Mouse (Mus musculus) MEL (cell line): ENCODE results near the gene B3gat1. TPM values are rescaled to one million over a fixed set of nuclear protein-coding genes. Genes with fewer than 3 reads are reported as not detected.

Experiments
- DNase-seq: peaks from one replicate; pipeline ENCODE4 v3.0.0; 2011; ENCODE audit warnings: low read depth, low spot score
- H3K27ac ChIP-seq: 2 replicates; pipeline ENCODE4 v1.5.1; 2012; ENCODE audit warnings: low read depth, mild to moderate bottlenecking, control low read depth, low read length, moderate library complexity; ENCODE audit not compliant: control insufficient read depth
- H3K27me3 ChIP-seq, 2 experiments: fragments of 150-350 bp in 1 of 2; sonication (generic) in 1 of 2; 2 replicates each; pipeline ENCODE4 v1.6.1; 2012; ENCODE audit warnings: low read length in 2 of 2, mild to moderate bottlenecking in 2 of 2, improper control_type of control experiment in 1 of 2, moderate library complexity in 1 of 2; ENCODE audit not compliant: insufficient read depth in 2 of 2, control insufficient read depth in 1 of 2
- H3K36me3 ChIP-seq, 2 experiments: 2 replicates each; pipeline ENCODE4 v1.6.1; 2012 to 2014; ENCODE audit warnings: low read length in 2 of 2, improper control_type of control experiment in 1 of 2, inconsistent platforms in 1 of 2, mild to moderate bottlenecking in 1 of 2; ENCODE audit not compliant: insufficient read depth in 2 of 2, control insufficient read depth in 1 of 2
- H3K4me1 ChIP-seq, 2 experiments: fragments of 150-350 bp in 1 of 2; sonication (generic) in 1 of 2; 2 replicates each; pipeline ENCODE4 v1.6.1; 2012; ENCODE audit warnings: low read length in 2 of 2, improper control_type of control experiment in 1 of 2, mild to moderate bottlenecking in 1 of 2; ENCODE audit not compliant: insufficient read depth in 2 of 2, control insufficient read depth in 1 of 2
- H3K4me3 ChIP-seq, 2 experiments: fragments of 150-350 bp in 1 of 2; sonication (generic) in 1 of 2; 2 replicates each; pipeline ENCODE4 v1.5.1; 2012; ENCODE audit warnings: low read depth in 2 of 2, low read length in 2 of 2, mild to moderate bottlenecking in 2 of 2, moderate library complexity in 2 of 2, control low read depth in 1 of 2, improper control_type of control experiment in 1 of 2; ENCODE audit not compliant: control insufficient read depth in 1 of 2, insufficient read depth in 1 of 2
- H3K79me2 ChIP-seq: 2 replicates; pipeline ENCODE4 v1.6.1; 2012; ENCODE audit warnings: mild to moderate bottlenecking, low read length, moderate library complexity; ENCODE audit not compliant: control insufficient read depth, poor library complexity, insufficient read depth
- H3K9ac ChIP-seq: 2 replicates; pipeline ENCODE4 v1.6.1; 2012; ENCODE audit warnings: low read depth, mild to moderate bottlenecking, control low read depth, low read length, moderate library complexity; ENCODE audit not compliant: control insufficient read depth, poor library complexity, severe bottlenecking
- H3K9me3 ChIP-seq: fragments of 150-350 bp; sonication (generic); replicated peaks from 2 replicates; pipeline ENCODE4 v1.6.1; 2012; ENCODE audit warnings: mild to moderate bottlenecking, low read length, improper control_type of control experiment, moderate library complexity; ENCODE audit not compliant: insufficient read depth
- CHD1 ChIP-seq: IDR thresholded peaks from 2 replicates; pipeline ENCODE4 v1.6.1; 2012; ENCODE audit warnings: low read depth, mild to moderate bottlenecking, inconsistent platforms, low read length, improper control_type of control experiment
- ETS1 ChIP-seq: IDR thresholded peaks from 2 replicates; pipeline ENCODE4 v1.6.1; 2012; ENCODE audit warnings: low read depth, mild to moderate bottlenecking, inconsistent platforms, low read length, improper control_type of control experiment, moderate library complexity
- GABPA ChIP-seq: IDR thresholded peaks from 2 replicates; pipeline ENCODE4 v1.6.1; 2012; ENCODE audit warnings: low read depth, mild to moderate bottlenecking, inconsistent platforms, low read length, improper control_type of control experiment, moderate library complexity
- GATA1 ChIP-seq: IDR thresholded peaks from 2 replicates; pipeline ENCODE4 v1.6.1; 2011; ENCODE audit warnings: low read depth, low read length, improper control_type of control experiment
- JUND ChIP-seq: IDR thresholded peaks from 2 replicates; pipeline ENCODE4 v1.6.1; 2011; ENCODE audit warnings: low read depth, mild to moderate bottlenecking, improper control_type of control experiment, low read length
- KAT2A ChIP-seq: conservative IDR thresholded peaks from 2 replicates; pipeline ENCODE4 v1.6.1; 2012; ENCODE audit warnings: low read depth, low read length, improper control_type of control experiment, inconsistent platforms
- MAFK ChIP-seq: IDR thresholded peaks from 2 replicates; pipeline ENCODE4 v1.6.1; 2011; ENCODE audit warnings: low read depth, mild to moderate bottlenecking, low read length, improper control_type of control experiment, borderline replicate concordance
- MYB ChIP-seq: IDR thresholded peaks from 2 replicates; pipeline ENCODE4 v1.6.1; 2011; ENCODE audit warnings: mild to moderate bottlenecking, low read depth, low read length, improper control_type of control experiment
- MYC ChIP-seq: IDR thresholded peaks from 2 replicates; pipeline ENCODE4 v1.6.1; 2011; ENCODE audit warnings: low read depth, mild to moderate bottlenecking, low read length, improper control_type of control experiment, moderate library complexity
- NRF1 ChIP-seq: IDR thresholded peaks from 2 replicates; pipeline ENCODE4 v1.6.1; 2014; ENCODE audit warnings: low read depth, mild to moderate bottlenecking, inconsistent platforms, low read length, improper control_type of control experiment, moderate library complexity; ENCODE audit not compliant: poor library complexity, insufficient read depth, severe bottlenecking
- POLR2A ChIP-seq, 2 experiments: IDR thresholded peaks; 2 replicates each; pipeline ENCODE4 v1.6.1; 2011 to 2012; ENCODE audit warnings: low read length in 2 of 2, mild to moderate bottlenecking in 2 of 2, control low read depth in 1 of 2, improper control_type of control experiment in 1 of 2, low read depth in 1 of 2, moderate library complexity in 1 of 2; ENCODE audit not compliant: control insufficient read depth in 1 of 2, insufficient read depth in 1 of 2, poor library complexity in 1 of 2
- POLR2AphosphoS2 ChIP-seq: IDR thresholded peaks from 2 replicates; pipeline ENCODE4 v1.6.1; 2011; ENCODE audit warnings: low read length, improper control_type of control experiment
- RAD21 ChIP-seq: IDR thresholded peaks from 2 replicates; pipeline ENCODE4 v1.6.1; 2011; ENCODE audit warnings: mild to moderate bottlenecking, low read depth, low read length, improper control_type of control experiment
- RCOR1 ChIP-seq: IDR thresholded peaks from 2 replicates; pipeline ENCODE4 v1.6.1; 2012; ENCODE audit warnings: low read depth, mild to moderate bottlenecking, inconsistent platforms, low read length, improper control_type of control experiment
- SMC3 ChIP-seq: IDR thresholded peaks from 2 replicates; pipeline ENCODE4 v1.6.1; 2011; ENCODE audit warnings: low read depth, low read length, improper control_type of control experiment
- TCF12 ChIP-seq: IDR thresholded peaks from 2 replicates; pipeline ENCODE4 v1.6.1; 2014; ENCODE audit warnings: low read depth, mild to moderate bottlenecking, inconsistent platforms, low read length, improper control_type of control experiment, moderate library complexity
- UBTF ChIP-seq: IDR thresholded peaks from 2 replicates; pipeline ENCODE4 v1.6.1; 2012; ENCODE audit warnings: low read depth, mild to moderate bottlenecking, inconsistent platforms, low read length, improper control_type of control experiment, moderate library complexity, borderline replicate concordance; ENCODE audit not compliant: insufficient read depth
- ZKSCAN1 ChIP-seq: IDR thresholded peaks from 2 replicates; pipeline ENCODE4 v1.6.1; 2012; ENCODE audit warnings: low read depth, mild to moderate bottlenecking, inconsistent platforms, low read length, improper control_type of control experiment, moderate library complexity
- polyA plus RNA-seq, 2 experiments: library from polyadenylated mRNA; stranded (reverse) in 1 of 2; unstranded in 1 of 2; fragments of >175 nt in 1 of 2; fragments of >200 nt in 1 of 2; gene quantifications; 2 replicates each; pipeline versions ENCODE4 v1.2.1 to v1.2.4; 2012; ENCODE audit warnings: low replicate concordance in 2 of 2, low read depth in 1 of 2; ENCODE audit not compliant: insufficient read length in 2 of 2, insufficient read depth in 1 of 2, missing spikeins in 1 of 2
- total RNA-seq: library from RNA; depleted of rRNA; stranded (reverse); fragments of 300-350 nt; gene quantifications from 2 replicates; pipeline ENCODE4 v1.2.3, GENCODE M21; 2012

Gene B3gat1
- total and polyA plus RNA-seq, 3 experiments, result not detected

GRCm38 (mm10) chr9:26695178-26695577 lies 38.4 kb upstream of the B3gat1 start:
- H3K27ac ChIP-seq, result no peak overlapping the region
- no peaks in the 10 kb centered on the region for H3K9me3 ChIP-seq
- no peaks in the 10 kb centered on the region for H3K4me1 ChIP-seq
- no peaks in the 10 kb centered on the region for H3K79me2 ChIP-seq
- H3K9ac ChIP-seq, result no peak overlapping the region
- no peak for DNase-seq
- H3K4me3 ChIP-seq, result no peak overlapping the region
- no peaks in the 10 kb centered on the region for H3K27me3 ChIP-seq
- TF ChIP-seq UBTF (no peak), POLR2AphosphoS2 (no peak), RCOR1 (no peak), ZKSCAN1 (no peak), RAD21 (no peak), MYB (no peak), MAFK (no peak)
- TF ChIP-seq, all 39 proteins: peak for 0
- no peaks in the 10 kb centered on the region for H3K36me3 ChIP-seq

GRCm38 (mm10) chr9:26698286-26698685 lies 35.2 kb upstream of the B3gat1 start:
- Histone ChIP-seq H3K4me1 (no peaks in the 10 kb centered on the region), H3K27ac (no peak overlapping the region), H3K36me3 (no peaks in the 10 kb centered on the region), H3K9me3 (no peaks in the 10 kb centered on the region), H3K9ac (no peak overlapping the region), H3K79me2 (no peaks in the 10 kb centered on the region), H3K4me3 (no peak overlapping the region), H3K27me3 (no peaks in the 10 kb centered on the region)
- no peak for TF ChIP-seq ZKSCAN1
- no peak for TF ChIP-seq ETS1
- no peak for TF ChIP-seq GABPA
- no peak for TF ChIP-seq UBTF
- no peak for TF ChIP-seq SMC3
- no peak for TF ChIP-seq NRF1
- TF ChIP-seq CHD1, result no peak
- TF ChIP-seq GATA1, result no peak
- TF ChIP-seq RCOR1, result no peak
- TF ChIP-seq MYC, result no peak
- TF ChIP-seq POLR2A (IDR thresholded peaks at IDR 0.05; ENCODE audit: control insufficient read depth in 1 of 2, insufficient read depth in 1 of 2, low read depth in 1 of 2, low read length in 2 of 2, poor library complexity in 1 of 2), result no peak
- TF ChIP-seq TCF12, result no peak
- TF ChIP-seq MYB, result no peak
- TF ChIP-seq MAFK, result no peak
- no peak for TF ChIP-seq JUND
- no peak for TF ChIP-seq KAT2A
- DNase-seq, result no peak
